Mouse (Mus musculus) heart, adult 2 months (tissue): ENCODE data around the gene Trem2. TPM values are rescaled to one million over a fixed set of nuclear protein-coding genes. Genes with fewer than 3 reads are reported as not detected.
A peak's percentile ranks its signal among the peaks of the same experiment; 100 is the strongest.

Experiments
- DNase-seq, 2 experiments: peaks; one replicate each; pipeline ENCODE4 v3.0.0; 2021
- H3K27ac ChIP-seq: fragments of 200-600 bp; 2 replicates; pipeline ENCODE4 v1.8.1; 2022
- H3K27me3 ChIP-seq: fragments of 200-500 bp; 2 replicates; pipeline ENCODE4 v1.6.1; 2012; ENCODE audit warnings: mild to moderate bottlenecking, low read length, inconsistent platforms, mixed read lengths; ENCODE audit not compliant: control insufficient read depth, insufficient read depth
- H3K36me3 ChIP-seq: fragments of 200-500 bp; 2 replicates; pipeline ENCODE4 v1.6.1; 2012; ENCODE audit warnings: low read length, inconsistent platforms; ENCODE audit not compliant: control insufficient read depth, insufficient read depth
- H3K4me1 ChIP-seq: fragments of 200-500 bp; 2 replicates; pipeline ENCODE4 v1.6.1; 2011; ENCODE audit warnings: low read length; ENCODE audit not compliant: control insufficient read depth, insufficient read depth
- H3K4me3 ChIP-seq: fragments of 200-600 bp; 2 replicates; pipeline ENCODE4 v1.8.1; 2022
- H3K79me2 ChIP-seq: fragments of 200-500 bp; replicated peaks from 2 replicates; pipeline ENCODE4 v1.6.1; 2012; ENCODE audit warnings: mild to moderate bottlenecking, inconsistent platforms, low read length, moderate library complexity, mixed read lengths; ENCODE audit not compliant: control insufficient read depth, insufficient read depth
- H3K9ac ChIP-seq: fragments of 200-500 bp; 2 replicates; pipeline ENCODE4 v1.6.1; 2012; ENCODE audit warnings: low read depth, mild to moderate bottlenecking, control low read depth, inconsistent platforms, low read length, mixed read lengths
- CTCF ChIP-seq: fragments of 200-600 bp; IDR thresholded peaks from 2 replicates; pipeline ENCODE4 v1.8.1; 2022; ENCODE audit warnings: antibody characterized with exemption, mild to moderate bottlenecking, moderate library complexity
- EP300 ChIP-seq: fragments of 200-500 bp; IDR thresholded peaks from 2 replicates; pipeline ENCODE4 v1.6.1; 2011; ENCODE audit warnings: low read depth, low read length, control low read depth; ENCODE audit not compliant: insufficient read depth
- POLR2A ChIP-seq: fragments of 200-500 bp; IDR thresholded peaks from 2 replicates; pipeline ENCODE4 v1.6.1; 2011; ENCODE audit warnings: mild to moderate bottlenecking, low read depth, low read length, control low read depth; ENCODE audit not compliant: insufficient read depth
- WGBS: fragments of 180-500 bp; shearing (Covaris S2); methylation state at CpG from one replicate; pipeline ENCODE4 v1.1.7; 2018; 5-methylcytosine and 5-hydroxymethylcytosine counted together
- intact Hi-C: fragments of 180-260 bp; cut with DNase I; formaldehyde crosslinking; loops from one replicate; pipeline ENCODE4 v1.15.1; 2025
- polyA plus RNA-seq: library from polyadenylated mRNA; depleted of rRNA; stranded (reverse); fragments of >200 nt; gene quantifications from 2 replicates; pipeline ENCODE4 v1.2.3, GENCODE M21; 2012
- total RNA-seq, 2 experiments: library from RNA; stranded (reverse); gene quantifications; 2 replicates each; pipeline ENCODE4 v1.2.3; 2021

Gene Trem2
- total and polyA plus RNA-seq, 3 experiments = 1.4 to 3.5 (median 1.5) TPM

DNA sequence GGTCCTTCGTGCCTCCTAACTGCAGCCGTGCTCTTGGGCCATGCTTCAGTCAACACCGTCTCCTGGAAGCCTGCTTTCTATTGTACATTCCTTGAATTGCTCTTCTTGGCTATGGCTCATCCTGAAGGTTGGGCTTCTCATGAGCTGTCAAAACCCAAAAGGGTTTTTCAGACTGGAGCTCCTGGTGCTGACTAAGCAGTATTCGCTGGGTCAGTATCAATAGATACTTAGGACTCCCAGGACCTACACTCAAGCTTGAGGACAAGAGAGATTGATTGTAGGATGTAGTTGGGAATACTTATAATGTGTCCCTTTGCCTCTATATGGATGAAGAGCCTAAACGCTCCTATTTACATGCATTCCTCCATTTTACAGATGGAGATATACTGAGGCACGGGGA lies 21.1 kb upstream of the Trem2 start:
- intact Hi-C loops = no loop called here
- no peaks in the 10 kb centered on the region for H3K79me2 ChIP-seq
- no peak overlapping the region for H3K9ac ChIP-seq
- no peaks in the 10 kb centered on the region for H3K36me3 ChIP-seq
- TF ChIP-seq EP300 = no peak
- TF ChIP-seq CTCF = no peak
- no peak for TF ChIP-seq POLR2A
- no peak for DNase-seq
- no peaks in the 10 kb centered on the region for H3K27me3 ChIP-seq
- no peak overlapping the region for H3K27ac ChIP-seq
- no peaks in the 10 kb centered on the region for H3K4me1 ChIP-seq
- 91% methylated on average over 6 of the region's 6 CpGs for WGBS
- H3K4me3 ChIP-seq = no peak overlapping the region

DNA sequence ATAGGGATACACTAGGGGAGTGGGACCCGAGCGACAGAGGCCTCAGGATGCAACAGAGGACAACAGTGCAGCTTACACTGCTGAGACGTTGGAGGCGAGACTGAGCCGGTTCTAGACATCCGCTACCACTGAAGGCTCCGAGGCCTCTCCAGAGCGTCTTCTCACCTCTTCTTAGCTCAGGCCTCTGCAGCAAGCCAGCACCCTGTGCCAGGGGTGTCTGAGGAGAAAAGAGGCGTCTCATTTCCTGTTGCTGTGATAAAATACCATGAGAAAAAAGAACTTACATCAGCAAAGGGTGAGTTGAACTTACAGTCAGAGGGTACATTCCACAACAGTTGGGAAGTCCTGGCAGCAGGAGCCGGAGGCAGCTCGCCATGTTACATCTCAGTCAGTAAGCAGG lies 20.6 kb upstream of the Trem2 start:
- H3K79me2 ChIP-seq = no peaks in the 10 kb centered on the region
- no peaks in the 10 kb centered on the region for H3K4me1 ChIP-seq
- DNase-seq = no peak
- 78% methylated on average over 11 of the region's 11 CpGs for WGBS
- no peaks in the 10 kb centered on the region for H3K36me3 ChIP-seq
- no peak for TF ChIP-seq POLR2A
- no peak for TF ChIP-seq CTCF
- H3K27ac ChIP-seq = no peak overlapping the region
- H3K27me3 ChIP-seq = no peaks in the 10 kb centered on the region
- intact Hi-C loops = no loop called here
- H3K4me3 ChIP-seq = no peak overlapping the region
- no peak overlapping the region for H3K9ac ChIP-seq

DNA sequence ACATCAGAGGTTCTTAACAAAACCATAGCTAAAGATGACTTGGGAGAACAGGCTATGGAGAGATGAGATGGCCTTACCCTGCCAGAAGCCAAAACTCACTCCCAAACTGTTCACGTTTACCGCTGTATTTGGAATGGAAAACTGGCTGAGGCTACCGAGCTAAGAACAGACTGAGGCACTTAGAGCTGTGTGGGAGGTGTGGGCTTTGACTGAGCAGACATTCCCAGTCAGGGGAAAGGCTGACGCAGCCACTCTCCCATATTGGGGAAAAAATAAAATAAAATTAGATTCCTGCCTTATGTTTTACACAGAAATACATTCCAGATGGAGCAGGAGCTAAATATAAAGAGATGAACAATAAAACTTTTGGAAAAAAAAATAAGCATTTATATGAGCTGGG lies 19.5 kb upstream of the Trem2 start:
- intact Hi-C loops = no loop called here
- no peaks in the 10 kb centered on the region for H3K36me3 ChIP-seq
- H3K79me2 ChIP-seq = no peaks in the 10 kb centered on the region
- no peak for DNase-seq
- no peaks in the 10 kb centered on the region for H3K27me3 ChIP-seq
- H3K4me1 ChIP-seq = no peaks in the 10 kb centered on the region
- TF ChIP-seq CTCF = no peak
- no peak for TF ChIP-seq POLR2A
- TF ChIP-seq EP300 = no peak
- H3K27ac ChIP-seq = no peak overlapping the region
- H3K9ac ChIP-seq = no peak overlapping the region
- no peak overlapping the region for H3K4me3 ChIP-seq
- WGBS = 58% methylated on average over 4 of the region's 4 CpGs

DNA sequence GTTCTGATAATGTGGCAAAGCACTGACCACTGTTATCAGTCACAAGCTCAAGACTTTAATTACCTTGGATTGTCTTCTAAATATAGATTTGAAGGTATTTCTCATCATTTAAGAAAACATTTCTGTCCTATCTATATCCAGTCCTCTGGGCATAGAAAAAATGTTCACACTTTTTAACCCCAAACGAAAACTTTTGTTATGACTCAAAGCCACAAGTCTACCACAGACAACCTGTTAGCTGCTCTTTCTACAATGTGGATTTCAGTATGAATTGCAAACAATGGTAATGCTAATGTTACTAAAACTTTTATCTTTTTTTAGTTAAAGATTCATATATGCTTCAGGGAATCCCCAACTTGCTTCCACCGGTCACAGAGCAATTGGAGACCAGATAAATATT lies 13.7 kb upstream of the Trem2 start:
- DNase-seq = no peak
- Histone ChIP-seq H3K79me2 (no peaks in the 10 kb centered on the region), H3K36me3 (no peaks in the 10 kb centered on the region), H3K4me3 (no peak overlapping the region), H3K4me1 (peaks cover 1% of the 10 kb centered on the region), H3K9ac (no peak overlapping the region), H3K27ac (no peak overlapping the region), H3K27me3 (no peaks in the 10 kb centered on the region)
- WGBS = 63% methylated on average over 2 of the region's 2 CpGs
- TF ChIP-seq EP300 (no peak), POLR2A (no peak), CTCF (no peak)
- intact Hi-C loops = loop anchor here (10.0 kb wide), 1 partner anchor 228 kb away; no protein-coding TSS in a partner anchor

DNA sequence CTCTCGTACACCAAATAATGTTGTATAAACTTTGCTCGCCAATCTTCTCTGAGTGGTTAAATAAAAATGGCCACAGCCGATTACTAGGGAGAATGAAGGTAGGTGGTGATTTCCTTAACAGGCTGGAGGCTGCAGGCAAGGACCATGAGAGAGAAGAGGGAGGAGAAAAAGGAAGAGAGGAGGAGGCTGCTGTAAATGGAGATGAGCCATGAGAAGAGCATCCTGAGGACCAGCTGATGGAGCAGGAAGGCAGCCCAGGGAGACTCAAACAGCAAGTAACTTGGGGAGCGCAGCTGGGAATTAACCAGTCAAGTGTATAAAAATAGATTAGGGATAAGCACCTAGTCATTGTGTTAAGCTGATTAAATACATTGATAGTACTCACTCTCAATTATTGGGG lies 12.0 kb upstream of the Trem2 start:
- no peaks in the 10 kb centered on the region for H3K79me2 ChIP-seq
- intact Hi-C loops = loop anchor here (10.0 kb wide), 1 partner anchor 229 kb away; no protein-coding TSS in a partner anchor
- 91% methylated on average over 4 of the region's 4 CpGs for WGBS

DNA sequence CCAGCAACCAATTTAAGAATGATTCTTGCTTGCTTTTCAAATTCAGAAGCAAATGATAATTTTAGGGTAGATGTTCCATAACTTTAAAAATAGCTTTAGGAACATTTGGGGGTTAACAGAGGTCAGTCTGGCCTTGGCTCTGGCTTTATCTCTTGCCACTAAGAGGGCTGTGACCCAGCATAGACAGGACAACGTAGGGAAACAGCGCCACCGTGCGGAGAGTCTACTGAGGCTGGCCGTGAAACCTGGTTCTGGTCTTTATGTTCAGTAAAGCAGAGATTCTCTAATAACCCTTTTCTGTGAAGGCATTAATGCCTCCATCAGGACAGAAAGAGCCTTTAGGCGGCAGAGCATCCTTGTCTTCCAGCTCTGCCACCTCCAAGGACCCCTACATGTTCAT lies 9.3 kb upstream of the Trem2 start:
- intact Hi-C loops = loop anchor here (1.0 to 10.0 kb wide), 2 partner anchors 63 to 232 kb away; no protein-coding TSS in a partner anchor
- TF ChIP-seq POLR2A (no peak), EP300 (peak; percentile 83), CTCF (peak; percentile 86)
- DNase-seq = peak; percentile 77 to 86
- peak overlapping the region; percentile 67 for H3K27ac ChIP-seq
- H3K4me1 ChIP-seq = peaks cover 1% of the 10 kb centered on the region
- H3K36me3 ChIP-seq = no peaks in the 10 kb centered on the region
- H3K79me2 ChIP-seq = no peaks in the 10 kb centered on the region
- H3K4me3 ChIP-seq = no peak overlapping the region
- 4% methylated on average over 6 of the region's 6 CpGs for WGBS
- H3K27me3 ChIP-seq = no peaks in the 10 kb centered on the region
- no peak overlapping the region for H3K9ac ChIP-seq

More for the DNA sequence above, 12.0 kb upstream of the Trem2 start:
- Histone ChIP-seq H3K27ac (no peak overlapping the region), H3K4me3 (no peak overlapping the region), H3K9ac (no peak overlapping the region), H3K27me3 (no peaks in the 10 kb centered on the region), H3K4me1 (peaks cover 1% of the 10 kb centered on the region), H3K36me3 (no peaks in the 10 kb centered on the region)
- DNase-seq = no peak
- TF ChIP-seq EP300 (no peak), CTCF (no peak), POLR2A (no peak)
